Mouse (Mus musculus) right cerebral cortex, adult 2 months (tissue): ENCODE measurements at regions not wholly inside any gene's neighbourhood (a gene's known extent, or its start where the extent isn't known, plus 50 kb on each side); places are given as distances from the start of the nearest gene placed in this dataset.

Experiments
- DNase-seq, 2 experiments: peaks; one replicate each; pipeline ENCODE4 v3.0.0; 2021 to 2022; ENCODE audit warnings: low spot score in 2 of 2

DNA sequence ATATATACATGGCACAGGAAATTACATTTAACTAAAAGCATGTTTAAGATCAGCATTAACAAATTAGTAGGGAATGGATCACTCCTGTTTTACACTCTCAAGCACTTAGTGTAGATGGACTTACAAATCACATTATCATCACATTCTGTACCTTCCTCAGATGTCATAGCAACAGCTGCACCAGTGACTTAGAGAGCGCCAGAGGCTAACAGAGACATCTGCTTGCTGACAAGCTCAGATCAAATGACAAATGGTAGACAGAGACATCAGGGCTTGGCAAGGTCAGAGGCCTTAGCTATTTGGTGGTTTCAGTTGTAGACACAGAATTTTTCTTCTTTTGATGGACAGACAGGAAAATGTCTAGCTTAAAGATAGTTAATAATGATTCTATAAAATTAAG lies 897.5 kb upstream of the Slc10a2 start:
- DNase-seq: no peak

DNA sequence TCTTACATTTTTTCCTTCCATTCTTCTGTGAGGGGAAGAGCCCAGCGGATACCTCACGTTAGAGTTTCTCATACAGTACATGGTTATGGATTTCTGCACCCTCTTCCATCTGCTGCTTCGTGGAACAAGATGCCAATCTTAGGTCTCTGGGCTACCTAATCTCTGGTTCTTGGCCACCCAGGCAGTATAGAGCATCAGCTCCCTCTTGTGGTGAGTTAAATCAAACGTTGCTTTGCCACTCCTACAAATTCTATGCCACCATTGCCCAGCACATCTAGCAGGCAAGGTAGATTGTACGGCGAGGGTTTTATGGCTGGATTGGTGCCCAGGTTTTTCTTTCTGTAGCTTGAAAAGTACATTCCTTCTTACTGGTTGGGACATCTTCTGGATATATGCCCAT lies 889.7 kb upstream of the Slc10a2 start:
- no peak for DNase-seq

DNA sequence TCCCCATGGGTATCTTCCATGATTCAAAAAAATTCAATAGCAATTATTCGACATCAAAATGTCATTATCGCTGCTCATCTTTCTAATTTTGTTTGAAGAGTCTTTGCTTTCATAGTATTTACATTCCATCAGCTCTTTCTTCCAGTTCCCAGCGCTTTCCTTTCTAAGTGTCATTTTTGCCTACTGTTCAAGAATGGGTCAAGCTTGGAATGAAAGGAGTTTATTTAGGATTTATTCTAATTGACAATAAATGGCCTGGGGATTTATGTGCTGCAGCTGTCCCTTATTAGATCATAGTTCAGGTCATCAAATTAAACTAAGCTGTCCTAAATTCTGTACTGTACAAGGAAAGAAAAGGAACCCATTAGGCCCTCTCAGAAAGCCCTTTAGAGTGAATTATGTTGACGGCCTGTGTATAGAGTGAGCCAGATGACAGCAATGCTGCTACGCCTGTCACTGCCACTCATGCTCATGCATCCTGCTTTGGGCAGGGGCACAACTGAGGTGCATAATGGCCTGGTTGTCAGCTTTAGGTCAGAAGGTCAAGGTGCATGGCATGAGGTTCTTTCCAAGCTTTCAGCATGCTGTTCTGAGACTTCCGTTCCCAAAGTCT lies 860.4 kb upstream of the Slc10a2 start:
- no peak for DNase-seq

DNA sequence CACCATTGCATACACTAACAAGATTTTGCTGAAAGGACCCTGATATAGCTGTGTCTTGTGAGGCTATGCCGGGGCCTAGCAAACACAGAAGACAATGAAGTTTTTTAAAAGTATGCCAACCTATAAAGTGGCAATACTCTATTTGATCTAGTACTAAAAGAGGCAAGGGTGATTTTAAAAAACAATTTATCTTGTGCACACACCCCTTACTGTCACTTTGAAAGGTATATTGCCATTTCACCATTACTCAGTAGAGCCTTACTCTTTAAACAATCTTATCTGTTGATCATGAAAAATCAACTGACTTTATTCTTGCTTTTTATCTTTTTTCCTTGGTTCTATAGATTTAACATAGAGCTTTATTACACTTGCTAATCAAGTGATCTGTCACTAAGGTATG lies 859.1 kb upstream of the Slc10a2 start:
- DNase-seq: no peak

DNA sequence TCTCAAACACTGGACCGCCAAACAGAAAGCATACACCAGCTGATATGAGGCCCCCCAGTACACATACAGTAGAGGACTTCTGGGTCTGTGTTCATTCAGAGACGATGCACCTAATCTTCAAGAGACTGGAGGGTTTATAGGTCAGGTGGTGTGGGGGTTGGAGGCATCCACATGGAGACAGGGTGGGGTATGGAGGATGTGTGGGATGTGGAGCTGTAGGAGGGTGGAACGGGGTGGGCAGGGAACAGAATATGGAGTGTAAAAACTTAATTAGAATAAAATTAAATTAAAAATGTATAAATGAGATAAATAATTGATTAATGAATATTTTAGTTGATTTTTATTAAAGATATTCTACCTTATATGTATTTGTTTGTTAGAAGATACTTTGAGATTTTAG lies 832.9 kb upstream of the Slc10a2 start:
- no peak for DNase-seq

DNA sequence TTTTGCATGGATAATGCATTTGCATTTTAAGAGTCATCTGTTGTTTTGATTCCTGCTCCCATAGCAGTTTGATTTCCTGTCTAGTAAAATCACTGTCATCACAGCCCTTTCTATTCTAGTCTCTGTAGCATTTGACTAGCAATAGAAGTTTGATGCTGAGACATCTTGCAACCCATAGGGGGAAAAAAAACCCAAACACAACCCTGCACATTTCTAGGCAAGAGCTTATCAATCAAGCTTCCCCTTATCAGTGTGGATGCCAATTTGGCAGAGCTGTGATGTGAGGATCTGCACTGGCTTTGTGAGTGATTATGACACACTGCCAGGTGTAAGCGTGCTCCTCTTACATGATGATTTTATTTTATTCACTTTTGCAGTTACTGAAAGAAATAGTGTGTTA lies 813.0 kb upstream of the Slc10a2 start:
- peak in 1 of 2 experiments; percentile 4 for DNase-seq
